In the genomic region with DNA sequence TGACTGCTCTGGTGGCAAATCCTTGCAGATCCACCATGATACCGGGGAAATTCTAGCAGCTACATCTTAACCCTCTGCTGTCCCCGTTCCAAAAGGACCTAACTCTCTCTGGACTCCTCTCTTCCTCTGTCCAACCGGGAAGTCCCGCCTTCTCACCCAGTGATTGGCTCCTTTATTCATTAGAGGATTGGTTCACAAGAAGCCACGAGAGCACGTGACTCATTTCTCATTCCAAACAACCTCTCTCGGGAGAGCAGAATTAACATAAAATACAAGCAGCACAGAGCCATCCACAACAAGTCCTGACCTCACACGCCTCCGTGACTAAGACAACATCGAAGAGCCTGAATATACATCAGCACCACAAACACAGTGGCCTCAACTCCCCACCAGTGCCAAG, we compare ENCODE assay signal across 24 mouse cellular contexts. TPM values are rescaled to one million over a fixed set of nuclear protein-coding genes. Genes with fewer than 3 reads are reported as not detected.
A peak's percentile ranks its signal among the peaks of the same experiment; 100 is the strongest.
DNase-seq lines count a peak whose midpoint lies in the region; ATAC-seq and TF ChIP-seq lines count a peak whose summit lies in the region.
"Had no signal": no experiment of that assay in that cellular context is flagged by ENCODE, and none has a peak within 500 bp of the region (broad histone marks: within the 10 kb centered on the region; RNA-seq: fewer than 3 reads in every experiment).

No protein-coding gene starts in this region.

- H3K27me3 ChIP-seq in heart, embryonic 10.5 days (ENCODE audit: insufficient read depth, poor library complexity, severe bottlenecking): no peaks in the 10 kb centered on the region
- peaks cover 4% of the 10 kb centered on the region for H3K27me3 ChIP-seq in E14TG2a.4 (ENCODE audit: insufficient read depth, low read length)
- no peaks in the 10 kb centered on the region for H3K27me3 ChIP-seq in myocyte (ENCODE audit: control insufficient read depth, insufficient read depth, insufficient read length)
- H3K27me3 ChIP-seq in forebrain, postnatal 0 days (ENCODE audit: insufficient read depth, low read length): no peaks in the 10 kb centered on the region
- H3K27me3 ChIP-seq: forebrain, embryonic 15.5 days; intestine, embryonic 15.5 days; limb, embryonic 12.5 days; midbrain, embryonic 12.5 days; neural tube, embryonic 12.5 days had no signal

- H3K79me2 ChIP-seq in myocyte (ENCODE audit: control insufficient read depth, insufficient read depth): no peaks in the 10 kb centered on the region

- H3K9me3 ChIP-seq in heart, embryonic 10.5 days: no peaks in the 10 kb centered on the region; the same call in 1 of the 2 replicates
- no peaks in the 10 kb centered on the region for H3K9me3 ChIP-seq in E14TG2a.4 (ENCODE audit: low read length)
- H3K9me3 ChIP-seq in forebrain, postnatal 0 days (ENCODE audit: low read length): no peaks in the 10 kb centered on the region
- H3K9me3 ChIP-seq: embryonic facial prominence, embryonic 10.5 days; forebrain, embryonic 15.5 days; intestine, embryonic 15.5 days; limb, embryonic 12.5 days; midbrain, embryonic 12.5 days; neural tube, embryonic 12.5 days had no signal

- no peaks in the 10 kb centered on the region for H3K4me1 ChIP-seq in heart, embryonic 10.5 days
- peaks cover 12% of the 10 kb centered on the region; the same call in 1 of the 2 replicates for H3K4me1 ChIP-seq in E14TG2a.4 (replicated peaks; ENCODE audit: low read depth, low read length)
- no peaks in the 10 kb centered on the region for H3K4me1 ChIP-seq in forebrain, postnatal 0 days (ENCODE audit: insufficient read depth)
- H3K4me1 ChIP-seq: embryonic facial prominence, embryonic 10.5 days; forebrain, embryonic 15.5 days; intestine, embryonic 15.5 days; limb, embryonic 12.5 days; midbrain, embryonic 12.5 days; neural tube, embryonic 12.5 days had no signal

- H3K4me2 ChIP-seq in myocyte (ENCODE audit: low read depth): no peak overlapping the region
- H3K4me2 ChIP-seq in forebrain, postnatal 0 days (ENCODE audit: low read depth): no peak overlapping the region
- H3K4me2 ChIP-seq: forebrain, embryonic 15.5 days; intestine, embryonic 15.5 days; limb, embryonic 12.5 days; liver, embryonic 11.5 days; midbrain, embryonic 12.5 days; neural tube, embryonic 12.5 days had no signal

- peak; percentile 7 for DNase-seq in heart, adult 8-10 months (ENCODE audit: low spot score)
- DNase-seq in heart, embryonic 10.5 days (ENCODE audit: low spot score): no peak
- DNase-seq in lung, postnatal 36 days: peak; percentile 35
- DNase-seq in lung, postnatal 25 days (ENCODE audit: low spot score): no peak
- no peak for DNase-seq in forebrain, postnatal 0 days
- DNase-seq: cerebellum, adult 11 months; cerebellum, adult 9-11 months; layer of hippocampus, postnatal 36 days; liver, postnatal 0 days had no signal

- 82% methylated on average over 10 of the region's 10 CpGs for WGBS in heart, embryonic 10.5 days
- 81% methylated on average over 10 of the region's 10 CpGs for WGBS in forebrain, postnatal 0 days

- H3K9ac ChIP-seq in forebrain, postnatal 0 days: no peak overlapping the region
- H3K9ac ChIP-seq: forebrain, embryonic 15.5 days; intestine, embryonic 15.5 days; limb, embryonic 12.5 days; liver, postnatal 0 days; midbrain, embryonic 12.5 days; neural tube, embryonic 12.5 days had no signal

- no peak for TF ChIP-seq POLR2A in myocyte (IDR thresholded peaks at IDR 0.05; ENCODE audit: insufficient read length, low read depth)

- ATAC-seq in forebrain, postnatal 0 days: no peak
- ATAC-seq: forebrain, embryonic 15.5 days; hindbrain, embryonic 16.5 days; intestine, embryonic 15.5 days; liver, postnatal 0 days had no signal

- no peak overlapping the region for H3K27ac ChIP-seq in heart, embryonic 10.5 days
- H3K27ac ChIP-seq in forebrain, postnatal 0 days (ENCODE audit: low read depth, low read length): no peak overlapping the region
- H3K27ac ChIP-seq: embryonic facial prominence, embryonic 10.5 days; forebrain, embryonic 15.5 days; intestine, embryonic 15.5 days; layer of hippocampus, adult 2 months; limb, embryonic 12.5 days; midbrain, embryonic 12.5 days; neural tube, embryonic 12.5 days had no signal

- TF ChIP-seq CTCF in E14TG2a.4 (conservative IDR thresholded peaks at IDR 0.05; ENCODE audit: low read length): no peak
- no peak for TF ChIP-seq CTCF in forebrain, postnatal 0 days (IDR thresholded peaks at IDR 0.05; ENCODE audit: low read depth)

- no peak overlapping the region for H3ac ChIP-seq in myocyte (ENCODE audit: control insufficient read depth, insufficient read length)

- H3K36me3 ChIP-seq in heart, embryonic 10.5 days: no peaks in the 10 kb centered on the region
- no peaks in the 10 kb centered on the region for H3K36me3 ChIP-seq in E14TG2a.4 (ENCODE audit: insufficient read depth, low read length)
- no peaks in the 10 kb centered on the region for H3K36me3 ChIP-seq in myocyte (ENCODE audit: control insufficient read depth, insufficient read depth)
- no peaks in the 10 kb centered on the region for H3K36me3 ChIP-seq in forebrain, postnatal 0 days (ENCODE audit: insufficient read depth)
- H3K36me3 ChIP-seq: embryonic facial prominence, embryonic 10.5 days; forebrain, embryonic 15.5 days; intestine, embryonic 15.5 days; limb, embryonic 12.5 days; midbrain, embryonic 12.5 days; neural tube, embryonic 12.5 days had no signal

- no peak overlapping the region for H3K4me3 ChIP-seq in heart, embryonic 10.5 days
- H3K4me3 ChIP-seq in E14TG2a.4 (replicated peaks; ENCODE audit: low read length): peak overlapping the region; percentile 60
- H3K4me3 ChIP-seq in myocyte: no peak overlapping the region
- no peak overlapping the region for H3K4me3 ChIP-seq in forebrain, postnatal 0 days (ENCODE audit: low read depth, low read length)
- H3K4me3 ChIP-seq: embryonic facial prominence, embryonic 10.5 days; forebrain, embryonic 15.5 days; intestine, embryonic 15.5 days; layer of hippocampus, adult 2 months; limb, embryonic 12.5 days; midbrain, embryonic 12.5 days; neural tube, embryonic 12.5 days had no signal

TF ChIP-seq in myocyte, 11 proteins besides CTCF, POLR2A, EP300 and RAD21:
- TF ChIP-seq USF1 (IDR thresholded peaks at IDR 0.05; ENCODE audit: low read depth) (peak; percentile 5), MYOD1 (IDR thresholded peaks at IDR 0.05; ENCODE audit: control insufficient read depth in 1 of 3, insufficient read length in 2 of 3, low read depth in 2 of 3) (no peak)

RNA-seq across cellular contexts. Expression of a gene that starts 22.5 kb away (rescaled TPM):
- total RNA-seq in heart, adult 8-10 months (2022): 1 to 10 TPM in 3 of 4 experiments, under 1 TPM in 1; 0.94 to 1.7 (median 1.4) TPM
- polyA plus RNA-seq in heart, embryonic 10.5 days (2016; fragmentation: Nextera tagmentation; extraction: Ambion mirVana): 0.18 and 0.49 TPM in 2 replicates
- polyA plus RNA-seq in myocyte (2012; fragmentation: generic; extraction: Trizol): 1.0 TPM
- 0.29 TPM in 1 of 2 replicates, not detected in the other for total RNA-seq in forebrain, postnatal 0 days (2014; rRNA removed)
- 0.25 and 0.44 TPM in 2 replicates for polyA plus RNA-seq in forebrain, postnatal 0 days (2015; fragmentation: Nextera tagmentation; extraction: Ambion mirVana)
- total RNA-seq: common myeloid progenitor, adult 5-6 weeks; hematopoietic stem cell, adult 5-6 weeks; megakaryocyte progenitor cell, adult 5-6 weeks; monocyte, adult 5-6 weeks had no signal
- polyA plus RNA-seq: liver, postnatal 0 days had no signal

Comparison
In these comparisons a context has a peak if more than half of its experiments do, and no peak if none do; other contexts are left out.
1. DNase-seq: peak in heart, adult 8-10 months (single experiment) and lung, postnatal 36 days (single experiment); none in heart, embryonic 10.5 days (single experiment), lung, postnatal 25 days (single experiment) and forebrain, postnatal 0 days (single experiment).